Mouse (Mus musculus) gastrocnemius, postnatal 36 days (tissue): ENCODE measurements at regions not wholly inside any gene's neighbourhood (a gene's known extent, or its start where the extent isn't known, plus 50 kb on each side); places are given as distances from the start of the nearest gene placed in this dataset.
"Not testable (repeated sequence)": the region's sequence is repeated elsewhere in the genome, so short reads cannot be mapped to it uniquely, and the experiment has no call there.

Source experiments
- DNase-seq, 2 experiments: peaks; one replicate each; pipeline ENCODE4 v3.0.0; 2022
- intact Hi-C: fragments of 180-260 bp; cut with DNase I; formaldehyde crosslinking; loops from one replicate; pipeline ENCODE4 v1.15.1; 2025

- intact Hi-C loops = not testable (repeated sequence)
Observed at GRCm38 (mm10) chr13:50906431-50906830, 194.2 kb upstream of the Spin1 start.

DNA sequence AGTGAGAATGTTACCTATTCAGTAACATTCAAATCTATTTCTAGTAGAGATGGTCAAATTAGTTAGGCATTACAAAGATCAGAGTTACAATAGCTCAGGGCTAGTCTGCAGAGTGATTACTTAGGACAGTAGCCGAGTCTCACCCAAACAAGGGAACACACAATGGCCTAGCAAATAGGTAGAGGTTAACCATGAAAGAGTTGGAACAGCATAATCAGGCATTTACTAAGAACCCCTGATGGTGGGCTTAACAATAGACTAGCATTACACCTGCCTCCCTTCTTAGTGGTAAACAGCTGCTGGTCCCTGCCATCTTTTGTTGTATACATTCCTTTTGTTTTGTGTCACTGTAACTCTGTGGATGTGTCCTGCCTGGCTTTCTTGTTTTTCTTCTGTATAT lies 193.8 kb upstream of the Spin1 start:
- intact Hi-C loops = no loop called here
- DNase-seq = no peak

More at GRCm38 (mm10) chr13:50906431-50906830, 194.2 kb upstream of the Spin1 start:
- not testable (repeated sequence) for DNase-seq

GRCm38 (mm10) chr13:50912776-50913175 lies 187.9 kb upstream of the Spin1 start:
- intact Hi-C loops, DNase-seq: not testable (repeated sequence)

- DNase-seq, intact Hi-C loops: not testable (repeated sequence)
Observed at GRCm38 (mm10) chr13:50934017-50934416, 166.7 kb upstream of the Spin1 start.

GRCm38 (mm10) chr13:50942561-50942960 lies 158.1 kb upstream of the Spin1 start:
- no peak for DNase-seq

DNA sequence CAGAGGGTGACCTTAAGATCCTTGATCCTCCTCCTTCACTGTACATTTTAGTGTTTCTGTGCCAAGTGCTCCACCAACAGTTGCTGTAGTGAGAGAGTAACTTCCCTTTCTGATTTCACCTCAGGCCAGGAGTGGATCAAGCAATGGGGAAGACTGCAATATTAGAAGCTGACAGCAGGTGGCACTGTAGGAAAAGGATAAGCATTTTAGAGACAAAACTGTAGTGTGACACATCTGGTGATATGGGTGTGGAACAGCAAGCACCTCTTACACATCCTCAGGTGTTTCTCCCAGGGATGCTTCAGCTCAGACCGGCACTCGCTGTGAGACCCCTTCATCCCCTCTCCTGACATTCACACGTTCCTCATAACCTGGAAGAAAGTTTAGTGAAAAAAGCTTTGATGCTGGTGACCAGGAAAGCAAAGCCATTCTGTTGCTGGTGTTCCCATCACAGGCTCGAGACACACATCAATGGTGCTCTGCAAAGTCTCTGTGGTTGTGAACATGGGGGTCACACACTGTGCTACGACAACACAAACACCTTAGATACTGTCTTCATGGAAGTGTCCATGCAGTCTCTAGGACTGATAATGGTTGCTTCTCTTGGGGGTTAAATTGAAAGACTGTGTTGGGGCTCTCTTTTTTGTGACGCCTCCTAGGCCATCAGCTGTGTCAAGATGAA lies 151.0 kb upstream of the Spin1 start:
- peak in 1 of 2 experiments; percentile 56 for DNase-seq
- intact Hi-C loops = loop anchor here (2.0 to 5.0 kb wide), 2 partner anchors 471 to 668 kb away; no protein-coding TSS in a partner anchor

More at GRCm38 (mm10) chr13:50942561-50942960, 158.1 kb upstream of the Spin1 start:
- intact Hi-C loops = no loop called here

DNA sequence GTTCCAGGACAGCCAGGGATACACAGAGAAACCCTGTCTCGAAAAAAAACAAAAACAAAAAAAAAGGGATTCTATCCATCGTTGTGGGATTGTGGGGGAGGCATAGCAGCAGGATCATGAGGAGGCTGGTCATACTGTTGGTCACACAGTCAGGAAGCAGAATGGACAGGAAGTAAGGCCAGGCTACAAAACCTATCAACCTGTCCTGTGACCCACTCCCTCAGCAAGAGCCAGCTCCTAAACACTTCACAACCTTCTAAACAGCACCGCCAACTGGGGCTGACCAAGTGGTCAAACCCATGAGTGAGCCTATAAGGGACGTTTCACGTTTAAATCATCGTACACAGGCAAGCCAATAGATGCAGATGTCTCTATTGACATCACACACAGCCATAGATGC lies 146.0 kb upstream of the Spin1 start:
- intact Hi-C loops = loop anchor here (5.0 kb wide), 1 partner anchor 148 kb away; the partner anchor contains the start of gene Spin1
- no peak for DNase-seq

- DNase-seq = no peak
- intact Hi-C loops = loop anchor here (5.0 kb wide), 1 partner anchor 144 kb away; the partner anchor contains the start of gene Spin1
Observed at GRCm38 (mm10) chr13:50958051-50958883, 142.4 kb upstream of the Spin1 start.

- no peak for DNase-seq
- intact Hi-C loops = no loop called here
Observed at GRCm38 (mm10) chr13:50960909-50961308, 139.8 kb upstream of the Spin1 start.

DNA sequence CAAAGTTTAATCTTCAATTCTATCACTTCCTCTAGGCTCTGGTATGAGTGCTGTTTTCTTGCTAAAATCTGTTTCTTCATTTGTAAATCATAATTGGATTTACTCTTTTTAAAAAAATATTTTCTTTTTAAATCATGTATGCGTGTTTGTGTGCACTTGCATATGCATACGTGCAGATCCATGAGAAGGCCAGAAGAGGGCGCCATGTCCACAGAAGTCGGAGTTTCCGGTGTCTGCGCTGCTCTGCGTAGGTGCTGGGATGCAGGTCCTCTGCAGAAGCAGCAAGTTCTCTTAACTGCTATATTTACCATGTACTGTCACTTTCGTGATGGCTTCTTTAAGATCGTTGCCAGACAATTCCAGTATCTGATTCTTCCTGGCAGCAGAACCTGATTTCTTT lies 136.6 kb upstream of the Spin1 start:
- intact Hi-C loops = no loop called here
- DNase-seq = no peak

GRCm38 (mm10) chr13:50965041-50965440 lies 135.6 kb upstream of the Spin1 start:
- intact Hi-C loops, DNase-seq: not testable (repeated sequence)

DNA sequence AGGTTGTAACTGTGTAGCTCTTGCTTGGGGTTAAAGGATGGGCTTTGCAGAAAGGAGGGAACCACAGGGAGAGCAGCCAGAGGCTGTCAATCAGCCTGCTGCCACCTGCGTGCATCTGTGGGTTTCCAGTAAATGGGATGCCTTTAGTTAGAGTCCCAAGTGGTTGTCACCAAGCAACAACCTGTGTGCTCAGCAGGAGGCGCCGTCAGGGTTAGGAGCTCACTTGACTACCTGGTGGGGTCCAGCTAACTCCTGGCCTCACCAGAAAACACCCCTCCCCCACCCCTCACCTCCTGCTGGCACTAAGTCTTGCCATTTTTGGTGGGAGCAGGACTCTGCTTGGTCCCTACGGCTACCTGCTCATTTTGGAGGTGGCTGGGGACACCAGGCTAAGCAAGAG lies 135.0 kb upstream of the Spin1 start:
- intact Hi-C loops = no loop called here
- DNase-seq = no peak

DNA sequence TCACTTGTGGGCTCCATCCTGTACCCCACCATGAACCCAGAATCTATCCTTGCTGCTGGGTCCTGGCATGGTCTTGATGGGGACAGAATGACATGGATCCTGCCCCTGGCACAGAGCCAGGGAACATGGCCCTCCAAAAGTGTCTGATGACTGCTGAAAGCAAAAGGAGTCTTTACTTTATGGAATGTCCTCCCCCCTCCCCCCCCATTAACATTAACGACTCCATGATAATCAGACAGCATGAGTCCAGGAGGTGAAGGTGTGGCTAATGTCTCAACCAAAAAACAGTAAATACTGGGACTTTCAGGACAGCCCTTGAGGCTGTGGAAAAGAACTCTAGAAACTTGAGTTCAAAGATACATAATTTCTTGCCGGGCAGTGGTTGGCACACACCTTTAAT lies 133.9 kb upstream of the Spin1 start:
- intact Hi-C loops = no loop called here
- no peak for DNase-seq

GRCm38 (mm10) chr13:50973379-50973778 lies 127.3 kb upstream of the Spin1 start:
- DNase-seq = no peak
- intact Hi-C loops = no loop called here

DNA sequence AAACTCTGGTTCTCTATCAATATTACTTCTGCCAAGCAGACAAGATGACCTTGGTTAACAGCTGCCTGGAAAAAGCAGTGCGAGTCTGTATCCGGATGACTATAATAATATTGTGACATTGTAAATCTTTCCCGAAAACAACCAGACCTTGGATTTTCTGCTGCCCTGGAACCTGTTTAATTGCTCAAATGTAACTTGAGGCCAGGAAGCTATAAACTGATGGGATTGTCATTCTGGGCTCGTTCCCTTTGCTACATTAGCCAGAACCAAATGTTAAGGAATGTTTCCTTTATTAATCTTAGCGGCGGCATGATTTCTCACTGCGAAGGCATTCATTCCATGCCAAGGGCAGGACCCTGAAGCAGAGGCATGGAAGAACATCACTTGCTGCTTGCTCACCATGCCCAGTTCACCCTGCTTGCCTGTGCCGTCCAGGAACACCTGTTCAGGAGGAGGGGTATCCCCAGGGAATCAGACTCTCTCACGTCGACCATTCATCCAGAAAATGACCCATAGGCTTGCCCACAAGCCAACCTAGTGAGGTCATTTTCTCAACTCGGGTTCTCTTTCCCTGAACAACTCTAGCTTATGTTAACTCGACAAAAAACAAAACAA lies 125.3 kb upstream of the Spin1 start:
- intact Hi-C loops = no loop called here

DNA sequence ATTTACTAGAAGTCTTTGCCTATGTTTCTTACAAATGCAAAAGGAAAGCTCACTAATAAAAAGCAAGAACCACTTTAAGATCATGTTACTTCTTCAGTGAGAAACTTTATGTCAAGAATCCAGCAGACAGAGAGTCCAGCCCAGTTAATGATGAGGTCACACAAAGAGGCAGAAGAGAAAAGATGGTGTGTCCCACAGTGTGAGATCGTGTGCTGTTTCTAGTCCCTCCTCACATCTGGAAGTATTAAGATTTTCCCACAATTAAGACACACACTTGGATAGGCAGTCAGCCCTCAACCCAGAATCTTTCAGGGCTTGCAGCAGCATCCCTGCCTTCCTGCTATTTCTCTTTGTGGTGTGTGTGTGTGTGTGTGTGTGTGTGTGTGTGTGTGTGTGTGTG lies 118.7 kb upstream of the Spin1 start:
- DNase-seq = no peak
- intact Hi-C loops = no loop called here

More for the DNA sequence above, 125.3 kb upstream of the Spin1 start:
- DNase-seq = no peak

- no peak for DNase-seq
- intact Hi-C loops = no loop called here
Observed at GRCm38 (mm10) chr13:50982990-50983389, 117.7 kb upstream of the Spin1 start.

- intact Hi-C loops = no loop called here
- DNase-seq = no peak
Observed at GRCm38 (mm10) chr13:50991726-50992432, 108.8 kb upstream of the Spin1 start.

- intact Hi-C loops = no loop called here
- DNase-seq = no peak
Observed at GRCm38 (mm10) chr13:50999738-51000137, 100.9 kb upstream of the Spin1 start.

GRCm38 (mm10) chr13:51004827-51005226 lies 95.9 kb upstream of the Spin1 start:
- no peak for DNase-seq
- intact Hi-C loops = no loop called here
